Mouse (Mus musculus) ovary, postnatal 10 days (tissue): ENCODE results near the gene Fam181a.

Experiments
- DNase-seq: peaks from one replicate; pipeline ENCODE4 v3.0.0; 2022; ENCODE audit warnings: low spot score

Fam181a gene

DNA sequence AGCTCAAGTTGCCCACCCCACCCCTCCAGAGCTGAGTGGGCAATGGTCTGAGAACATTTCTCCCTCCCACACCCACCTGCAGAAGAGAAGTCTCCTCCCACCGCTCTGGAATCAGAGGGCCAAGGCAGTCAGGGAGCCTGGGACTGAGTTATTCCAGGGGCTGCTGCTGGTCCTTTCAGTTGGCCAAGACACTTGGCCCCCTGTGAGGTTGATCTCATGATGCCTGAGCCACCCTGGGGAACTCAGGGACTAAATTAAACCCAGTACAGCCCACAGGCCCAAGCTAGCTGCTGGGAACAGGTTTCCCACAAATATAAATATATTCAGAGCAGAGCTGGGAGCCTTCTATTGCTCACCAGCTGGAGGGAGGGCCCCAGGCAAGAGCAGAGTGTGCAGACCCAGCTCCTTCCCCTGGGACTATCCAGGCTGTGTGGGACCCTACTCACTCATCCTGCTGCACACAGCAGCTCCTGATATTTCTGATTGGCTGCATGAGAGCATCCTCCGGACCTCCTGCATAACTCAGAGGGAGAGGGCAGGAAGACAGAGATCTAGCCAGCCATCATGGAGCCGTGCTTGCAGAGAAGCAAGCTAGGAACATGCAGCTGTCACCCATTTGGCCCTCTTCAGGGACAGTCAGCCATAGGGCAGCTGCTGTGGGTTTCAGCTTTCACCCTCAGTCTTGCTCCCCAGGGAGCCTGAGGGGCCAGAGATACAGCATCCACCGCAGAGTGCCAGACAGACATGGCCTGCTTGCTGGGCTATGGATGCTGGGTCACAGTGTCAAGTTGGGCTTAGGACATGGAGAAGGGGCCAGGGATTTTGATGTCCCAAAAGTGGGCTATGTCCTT is 48.4 kb downstream of the Fam181a start:
- no peak for DNase-seq

DNA sequence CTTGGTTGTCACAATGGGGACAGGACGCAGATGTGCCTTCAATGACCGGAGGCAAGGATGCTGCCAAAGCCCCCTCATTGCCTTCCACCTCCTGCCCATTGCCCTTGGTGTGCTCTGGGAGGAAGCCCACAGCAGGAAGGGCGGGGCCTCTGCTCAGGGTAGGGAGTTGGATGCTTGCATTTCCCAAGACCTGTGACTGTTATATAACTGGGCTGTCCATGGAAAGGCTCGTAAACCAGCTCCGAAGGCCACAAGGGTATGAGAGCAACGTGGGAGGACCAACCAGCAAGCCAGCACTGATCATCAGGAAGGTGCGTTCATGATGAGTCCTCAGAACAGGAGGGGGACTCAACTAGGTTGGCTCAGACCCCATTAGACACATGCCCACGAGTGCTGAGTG is 50.0 kb downstream of the Fam181a start:
- DNase-seq, result no peak

DNA sequence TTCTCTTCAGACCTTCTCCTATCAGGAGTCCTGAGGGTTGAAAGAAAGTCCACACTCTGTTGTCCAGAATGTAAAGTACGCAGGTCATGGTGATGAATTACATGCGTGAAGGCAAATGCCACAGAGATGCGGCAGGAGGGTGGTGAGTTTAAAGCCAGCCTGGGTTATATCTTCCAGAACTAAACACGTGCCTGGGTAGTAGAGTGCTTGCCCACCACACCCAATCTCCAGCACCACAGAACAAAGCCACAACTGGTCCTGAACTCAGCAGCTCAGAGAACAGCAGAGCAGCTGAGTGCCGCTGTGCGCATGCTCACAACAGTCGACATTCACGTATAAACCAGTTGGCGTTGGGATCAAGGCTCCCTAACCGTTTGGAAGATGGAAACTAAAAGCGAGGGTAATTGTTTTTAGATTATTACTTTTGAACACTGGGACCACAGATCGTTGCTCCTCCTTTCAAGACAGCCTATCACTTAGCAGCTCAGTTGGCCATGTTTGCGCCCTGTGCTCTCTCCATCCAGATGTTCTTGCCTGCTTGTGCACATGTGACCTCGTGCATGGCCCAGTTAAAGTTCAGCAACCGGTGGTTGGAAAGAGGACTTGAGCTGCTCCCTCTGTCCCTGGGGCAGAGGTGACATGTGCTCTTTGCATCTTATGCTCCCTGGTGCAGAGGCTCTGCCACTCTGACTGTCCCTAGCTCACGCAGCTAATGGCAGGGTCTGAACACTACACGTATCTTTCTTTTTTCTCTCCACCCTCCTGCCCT is 50.9 kb downstream of the Fam181a start:
- DNase-seq, result no peak

DNA sequence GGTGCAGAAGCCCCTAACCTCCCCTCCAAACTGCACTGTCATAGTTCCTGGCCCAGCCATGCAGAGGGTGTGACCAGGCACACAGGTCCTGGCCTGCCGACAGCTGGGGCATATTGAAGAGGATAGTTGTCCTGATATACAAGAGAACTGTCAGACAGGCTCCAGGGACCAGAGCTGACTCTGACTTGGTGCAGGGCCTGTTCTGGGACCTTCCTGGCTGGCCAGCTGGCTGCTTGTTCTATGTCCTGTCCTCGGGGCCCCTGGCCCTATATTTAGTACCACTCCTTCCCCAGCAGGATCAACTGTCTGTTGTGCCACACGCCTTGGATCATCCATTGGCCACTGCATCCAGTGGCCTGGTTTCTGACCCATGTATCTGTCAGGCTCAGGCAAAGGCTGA is 51.6 kb downstream of the Fam181a start:
- no peak for DNase-seq
